ENCODE assay signal across 17 mouse cellular contexts in genomic region chr11:31791264-31791663, GRCm38 (mm10).
"Had no signal": no experiment of that assay in that cellular context is flagged by ENCODE, and none has a peak within 500 bp of the region (broad histone marks: within the 10 kb centered on the region; RNA-seq: fewer than 3 reads in every experiment).

No protein-coding gene starts in this region.

- H3K4me3 ChIP-seq: lung, embryonic 15.5 days; megakaryocyte, embryonic 14.5 days; midbrain, embryonic 13.5 days; midbrain, embryonic 15.5 days; neural tube, embryonic 12.5 days; stomach, embryonic 15.5 days had no signal

- DNase-seq: lung, adult 2 months; lung, postnatal 14 days; lung, postnatal 36 days; right cerebral cortex, postnatal 14 days; thymus, adult 2 months; thymus, postnatal 25 days; thymus, postnatal 4 days had no signal

- H3K9ac ChIP-seq: lung, embryonic 15.5 days; midbrain, embryonic 13.5 days; midbrain, embryonic 15.5 days; neural tube, embryonic 12.5 days; stomach, embryonic 15.5 days had no signal

- H3K4me1 ChIP-seq: midbrain, embryonic 15.5 days; neural tube, embryonic 12.5 days; stomach, embryonic 15.5 days had no signal

- H3K4me2 ChIP-seq: lung, embryonic 15.5 days; midbrain, embryonic 11.5 days; midbrain, embryonic 13.5 days; midbrain, embryonic 15.5 days; neural tube, embryonic 12.5 days; stomach, embryonic 15.5 days had no signal

- ATAC-seq: lung, postnatal 0 days; midbrain, embryonic 13.5 days; midbrain, embryonic 15.5 days had no signal

- H3K27ac ChIP-seq: lung, embryonic 15.5 days; macrophage; midbrain, embryonic 13.5 days; midbrain, embryonic 15.5 days; neural tube, embryonic 12.5 days; stomach, embryonic 15.5 days; stomach, postnatal 0 days had no signal

- H3K27me3 ChIP-seq: lung, embryonic 15.5 days; megakaryocyte, embryonic 14.5 days; midbrain, embryonic 13.5 days; midbrain, embryonic 15.5 days; neural tube, embryonic 12.5 days; stomach, embryonic 15.5 days had no signal

- H3K36me3 ChIP-seq: lung, embryonic 15.5 days; midbrain, embryonic 13.5 days; midbrain, embryonic 15.5 days; neural tube, embryonic 12.5 days; stomach, embryonic 15.5 days had no signal

- H3K9me3 ChIP-seq: lung, embryonic 15.5 days; midbrain, embryonic 13.5 days; midbrain, embryonic 15.5 days; neural tube, embryonic 12.5 days; stomach, embryonic 15.5 days had no signal
